Mouse (Mus musculus) activated CD4-positive, CD25-positive, alpha-beta regulatory T cell, adult 4 months (primary cell): ENCODE measurements around the gene Tsen2. TPM values are rescaled to one million over a fixed set of nuclear protein-coding genes. Genes with fewer than 3 reads are reported as not detected.

Experiments used
- ATAC-seq: one replicate; pipeline ENCODE4 v1.8.0; 2017
- polyA plus RNA-seq, 2 experiments: library from polyadenylated mRNA; unstranded; fragments of 100-300 nt; shearing (Covaris generic); gene quantifications; one replicate each; pipeline ENCODE4 v1.2.1; 2017

Tsen2 gene
- polyA plus RNA-seq, 2 experiments from 2014 or later, result 9.8 to 12.4 TPM

DNA sequence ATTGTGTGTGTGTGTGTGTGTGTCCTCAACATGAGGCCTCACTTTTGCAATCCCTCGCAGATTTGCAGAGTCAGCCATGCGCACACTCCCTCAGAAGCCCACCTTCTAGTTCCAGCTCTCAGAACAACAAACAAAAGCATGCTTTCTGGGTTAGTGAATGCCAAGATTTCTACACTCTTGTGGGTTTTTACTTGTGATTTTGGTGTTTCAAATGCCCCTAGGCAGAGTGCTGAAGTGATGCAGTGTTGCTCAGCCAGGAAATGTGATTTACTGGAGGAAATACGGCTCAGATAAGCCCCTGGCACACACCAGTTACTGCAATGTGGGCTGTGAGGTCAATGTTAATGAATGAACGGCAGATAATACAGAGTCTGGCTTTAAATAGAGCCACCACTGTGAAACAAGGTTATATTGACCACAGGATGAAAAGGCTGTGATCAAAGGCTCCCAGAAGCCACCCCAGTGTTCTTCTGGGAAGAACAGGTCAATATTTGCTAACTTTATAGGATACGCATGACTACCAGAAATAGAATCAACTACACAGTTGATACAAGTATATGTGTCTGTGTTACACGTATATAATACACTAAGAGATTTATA, 2.7 kb upstream of the Tsen2 start:
- no peak for ATAC-seq

DNA sequence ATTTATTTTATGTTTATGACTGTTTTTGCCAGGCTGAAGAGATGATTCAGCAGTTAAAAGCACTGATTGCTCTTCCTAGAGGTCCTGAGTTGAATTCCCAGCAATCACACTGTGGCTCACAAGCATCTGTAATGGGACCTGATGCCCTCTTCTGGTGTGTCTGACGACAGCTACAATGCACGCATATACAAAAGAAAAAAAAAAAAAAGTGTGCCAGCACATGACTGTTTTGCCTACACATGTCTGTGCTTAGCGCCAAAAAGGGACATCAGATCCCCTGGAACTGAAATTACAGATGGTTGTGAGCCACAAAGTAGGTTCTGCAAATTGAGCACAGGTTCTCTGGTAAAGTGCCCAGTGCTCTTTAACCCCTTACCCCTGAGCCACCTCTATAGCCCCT, 2.1 kb upstream of the Tsen2 start:
- ATAC-seq, result no peak

DNA sequence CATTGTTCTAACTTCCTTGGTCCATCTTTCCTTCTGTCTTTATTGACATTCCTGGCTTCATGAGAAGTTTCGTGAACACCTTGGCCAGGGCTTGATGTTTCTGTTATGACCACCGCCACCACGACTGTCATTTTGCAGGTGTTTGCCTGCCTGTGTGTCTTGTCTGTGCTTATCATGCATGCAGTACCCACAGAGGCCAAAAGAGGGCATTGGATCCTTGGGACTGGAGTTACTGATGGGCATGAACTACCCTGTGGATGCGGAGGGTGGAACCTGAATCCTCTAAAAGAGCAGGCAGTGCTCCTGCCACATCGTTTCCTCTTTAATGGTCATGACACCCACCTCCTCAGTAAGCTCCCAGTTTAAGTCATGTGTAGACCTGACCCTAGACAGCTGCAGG, 1.8 kb downstream of the Tsen2 start:
- no peak for ATAC-seq

DNA sequence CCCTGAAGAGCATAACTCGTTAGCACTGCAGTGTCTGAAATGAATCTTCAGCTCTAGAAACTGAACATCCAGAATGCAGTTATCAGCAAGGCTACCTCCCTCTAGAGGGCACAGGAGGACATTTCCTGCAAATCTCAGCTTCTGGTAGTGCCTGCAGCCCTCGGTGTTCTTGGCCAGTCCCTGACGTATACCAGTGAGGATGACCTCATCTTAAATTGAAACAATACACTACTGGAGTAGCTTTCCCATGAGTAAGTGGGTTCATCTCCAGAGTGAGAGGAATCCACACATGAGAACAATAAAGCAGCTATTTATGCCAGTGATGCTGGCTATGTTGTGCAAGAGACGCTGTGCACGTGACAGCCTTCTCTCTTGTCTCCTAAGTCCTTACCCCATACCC, 11.0 kb downstream of the Tsen2 start:
- ATAC-seq, result no peak

DNA sequence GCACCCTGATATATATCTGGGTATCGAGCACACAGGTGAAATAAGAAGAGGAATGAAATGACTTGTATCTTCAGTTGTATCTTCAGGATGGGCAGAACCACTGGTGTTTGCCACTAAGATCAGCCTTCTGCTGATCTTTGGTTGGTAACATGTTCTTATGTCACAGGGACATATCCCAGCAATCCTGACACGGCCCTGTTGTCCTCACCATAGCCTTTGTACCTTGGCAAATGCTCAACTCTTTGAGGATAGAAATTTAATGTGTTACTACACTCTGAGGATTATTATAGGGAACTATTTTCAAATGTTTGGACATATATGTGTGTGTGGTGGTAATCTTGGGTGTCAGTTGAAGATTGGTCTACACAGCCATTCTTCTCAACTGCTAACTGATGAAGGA, 13.7 kb downstream of the Tsen2 start:
- ATAC-seq, result no peak

DNA sequence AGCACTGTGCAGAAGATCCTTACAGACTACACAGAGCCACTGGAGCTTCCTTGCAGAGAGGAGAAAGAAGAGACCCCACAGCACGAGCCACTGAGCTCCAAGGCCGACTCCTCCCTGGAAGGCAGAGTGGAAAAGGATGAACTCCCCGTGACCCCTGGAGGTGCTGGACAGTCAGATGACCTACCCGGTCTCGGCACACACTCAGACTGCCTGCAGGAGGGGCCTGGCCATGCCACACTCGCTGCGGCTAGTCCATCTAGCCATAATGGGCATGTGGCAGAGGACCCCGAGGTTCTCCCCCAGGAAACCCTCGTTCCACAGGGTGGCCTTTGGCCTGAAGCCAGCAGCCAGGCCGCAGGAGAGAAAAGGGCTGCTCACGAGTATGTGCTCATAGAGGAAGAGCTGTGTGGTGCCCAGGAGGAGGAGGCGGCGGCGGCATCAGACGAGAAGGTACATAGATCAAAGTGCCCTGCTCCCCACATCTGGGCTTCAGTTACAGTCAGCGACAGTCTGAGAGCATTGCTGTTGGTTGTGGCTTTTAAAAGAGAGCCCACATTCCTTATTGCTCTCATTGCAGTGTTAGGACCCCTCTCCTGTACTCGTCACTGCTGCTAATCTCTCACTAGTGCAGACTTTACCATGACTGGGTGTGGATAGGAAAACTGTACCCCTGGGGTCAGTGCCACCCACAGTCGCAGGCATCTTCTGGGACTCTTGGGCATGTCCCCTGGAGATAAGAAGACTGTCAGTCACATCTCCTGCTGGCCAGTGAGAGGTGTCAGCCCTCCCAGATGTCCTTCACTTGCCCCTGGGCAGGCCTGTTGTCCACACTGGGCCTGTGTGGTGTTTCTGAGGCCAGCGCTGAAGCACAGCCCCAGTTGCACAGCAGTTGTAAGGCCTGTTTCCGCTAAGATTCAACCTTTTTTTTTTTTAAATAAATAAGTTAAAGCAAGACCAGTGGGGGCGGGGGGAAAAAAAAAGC, 15.5 kb downstream of the Tsen2 start:
- ATAC-seq, result no peak

DNA sequence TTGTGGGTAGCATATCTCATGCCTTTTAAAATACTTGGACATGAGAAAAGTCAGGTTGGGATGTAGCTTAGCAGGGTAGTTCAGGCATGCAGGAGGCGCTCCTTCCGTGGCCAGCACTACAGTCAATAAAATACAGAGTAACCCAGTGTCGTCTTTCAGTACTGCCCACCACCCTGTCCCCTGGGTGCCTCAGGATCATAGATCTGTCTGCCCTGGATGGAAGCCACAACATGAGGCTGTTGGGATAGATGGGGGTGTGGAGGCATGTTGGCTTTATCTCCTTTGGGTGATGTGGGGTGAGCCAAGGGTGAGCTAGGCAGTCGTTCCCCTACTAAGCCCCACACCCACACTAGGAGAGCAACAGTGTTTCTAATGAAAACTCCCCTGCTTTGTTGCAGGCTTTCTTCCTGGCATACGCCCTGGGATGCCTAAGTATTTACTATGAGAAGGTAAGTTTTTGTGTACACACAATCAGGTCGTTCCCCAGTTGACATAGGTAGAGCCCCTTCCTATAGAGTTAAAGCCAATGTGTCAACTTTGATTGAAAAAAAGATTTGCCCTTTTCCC, 21.1 kb downstream of the Tsen2 start:
- no peak for ATAC-seq

DNA sequence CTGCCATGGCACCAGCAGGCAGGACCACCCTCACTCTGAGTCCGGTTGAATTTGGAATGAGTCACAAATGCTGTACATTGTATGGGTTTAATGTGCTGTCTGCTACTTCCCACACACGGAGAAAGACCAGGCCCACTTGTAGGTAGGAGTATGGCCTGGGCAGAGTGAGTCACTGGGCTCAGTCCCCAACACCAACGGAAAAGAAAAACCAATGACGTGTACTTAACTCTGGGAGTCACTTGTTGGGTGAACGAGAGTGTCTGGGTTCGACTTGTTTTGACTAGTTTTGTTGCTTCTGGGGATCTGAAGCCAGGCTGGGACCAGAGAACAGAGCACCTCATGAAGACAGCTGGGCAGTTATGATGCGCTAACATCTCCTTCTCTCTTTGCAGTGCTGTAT, 29.7 kb downstream of the Tsen2 start:
- ATAC-seq, result peak; percentile 8

DNA sequence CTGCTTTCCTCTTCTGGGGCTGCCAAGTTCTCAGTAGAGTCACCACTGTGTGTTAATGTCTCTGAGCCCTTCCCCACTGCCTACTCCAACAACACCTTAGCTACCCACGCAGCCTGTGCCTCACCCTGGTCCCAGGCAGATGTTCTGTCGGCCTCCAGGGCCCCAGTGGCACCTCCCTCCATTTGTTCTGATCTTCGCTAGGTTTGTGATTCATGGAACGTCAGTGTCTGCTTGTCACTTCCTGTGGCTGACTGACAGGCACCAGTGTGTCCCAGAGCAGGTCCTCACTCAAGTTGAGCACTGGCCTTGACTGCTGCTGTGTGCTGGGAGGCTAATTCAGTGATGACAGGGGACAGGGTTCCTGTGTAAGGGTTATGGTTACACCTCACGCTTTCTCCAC, 32.9 kb downstream of the Tsen2 start:
- peak; percentile 77 for ATAC-seq

DNA sequence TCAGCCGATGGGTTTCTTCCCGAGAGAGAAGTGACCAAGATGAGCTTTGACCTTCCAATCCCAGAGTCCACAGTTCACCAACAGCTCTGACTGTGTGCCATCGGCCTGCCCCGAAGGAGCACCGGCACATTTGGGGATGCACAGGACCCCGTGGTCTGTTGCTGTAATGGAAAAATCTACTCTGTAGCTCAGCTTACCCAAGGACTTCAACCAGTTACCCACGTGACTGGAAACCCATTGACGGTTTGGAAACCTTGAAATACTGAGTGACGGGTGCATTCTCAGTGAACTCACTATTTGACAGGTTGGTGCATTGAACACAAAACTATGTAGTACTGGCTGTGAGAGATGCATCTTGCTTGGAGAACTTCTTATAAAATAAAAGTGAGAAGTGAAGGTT, 33.5 kb downstream of the Tsen2 start:
- ATAC-seq, result peak; percentile 54

DNA sequence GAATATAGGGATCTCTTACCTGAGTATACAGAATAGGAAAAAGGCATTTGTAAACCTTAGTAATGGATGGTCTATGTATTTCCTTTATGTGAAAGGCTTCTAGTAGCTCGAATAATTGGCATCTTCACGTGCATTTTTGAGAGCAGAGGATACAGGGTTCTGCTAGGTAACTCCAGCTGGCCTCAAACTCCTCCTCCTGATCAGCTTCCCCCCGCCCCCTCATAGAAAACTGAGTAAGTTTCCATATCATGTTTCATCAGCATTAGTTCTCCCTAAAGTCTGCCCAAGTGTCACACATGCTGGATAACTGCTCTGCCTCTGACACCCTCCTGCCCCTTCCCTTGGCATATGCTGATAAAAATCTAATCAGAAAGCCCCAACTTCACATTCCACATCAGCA, 36.3 kb downstream of the Tsen2 start:
- ATAC-seq, result no peak

DNA sequence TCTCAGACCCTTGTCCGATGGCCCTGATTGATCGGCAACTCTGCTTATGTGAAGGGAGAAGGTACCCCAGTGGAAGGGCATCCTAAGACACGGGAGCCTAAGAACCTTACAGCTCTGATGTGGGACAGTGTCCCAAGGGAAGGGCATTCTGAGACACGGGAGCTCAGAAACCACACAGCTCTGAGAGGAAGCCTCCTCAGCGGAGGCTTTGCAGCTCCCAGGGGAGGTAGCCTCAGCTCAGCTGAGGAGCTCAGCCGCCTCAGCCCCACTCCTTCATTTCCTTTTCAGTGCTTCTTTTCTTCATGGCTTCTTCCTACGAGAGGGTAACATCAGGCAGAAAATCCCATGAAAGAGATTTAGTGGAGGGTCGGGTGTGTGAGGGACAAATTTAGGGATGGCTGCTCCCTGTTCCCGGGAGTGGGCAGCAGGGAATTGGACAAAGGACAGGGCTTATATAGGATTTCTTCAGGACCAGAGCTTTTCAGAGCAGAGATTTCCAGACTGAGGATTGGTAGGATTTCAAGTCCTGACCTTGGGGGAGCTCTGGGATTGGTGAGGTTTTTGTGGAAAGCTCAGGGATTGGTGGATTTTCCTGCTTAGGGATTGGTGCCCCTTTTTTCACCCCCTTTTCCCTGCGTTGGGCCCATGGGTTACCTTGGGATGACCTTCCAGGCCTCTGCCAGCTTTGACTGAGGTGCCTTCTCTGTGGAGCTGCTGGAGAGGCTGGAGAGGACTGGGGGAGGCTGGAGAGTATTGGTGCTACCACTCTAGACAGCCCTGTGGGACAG, 38.1 kb downstream of the Tsen2 start:
- ATAC-seq, result no peak

DNA sequence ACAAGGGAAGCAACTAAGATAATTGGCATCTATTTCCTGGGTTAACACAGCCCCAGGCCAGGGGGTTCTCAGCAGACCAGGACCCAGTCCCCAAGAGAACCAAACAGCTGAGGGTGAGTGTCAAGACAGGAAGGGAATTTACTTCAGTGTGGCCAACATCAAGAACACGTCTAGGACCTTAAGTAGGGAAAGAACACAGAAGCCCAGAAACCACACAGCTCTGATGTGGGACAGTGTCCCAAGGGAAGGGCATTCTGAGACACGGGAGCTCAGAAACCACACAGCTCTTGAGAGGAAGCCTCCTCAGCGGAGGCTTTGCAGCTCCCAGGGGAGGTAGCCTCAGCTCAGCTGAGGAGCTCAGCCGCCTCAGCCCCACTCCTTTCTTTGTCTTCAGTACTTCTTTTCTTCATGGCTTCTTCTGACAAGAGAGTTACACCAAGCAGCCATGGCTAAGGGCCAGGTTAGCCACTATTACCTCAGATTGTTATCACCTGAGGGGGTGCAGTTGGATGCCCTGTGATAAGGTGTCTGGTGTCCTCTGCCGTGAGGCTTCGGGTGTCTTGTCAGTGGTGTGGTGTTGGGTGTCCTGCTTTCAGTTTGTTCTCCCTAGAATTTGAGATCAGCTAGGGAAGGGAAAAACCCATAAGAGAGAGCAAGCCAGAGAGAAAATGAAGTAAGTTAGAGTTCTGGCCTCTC, 39.1 kb downstream of the Tsen2 start:
- no peak for ATAC-seq

DNA sequence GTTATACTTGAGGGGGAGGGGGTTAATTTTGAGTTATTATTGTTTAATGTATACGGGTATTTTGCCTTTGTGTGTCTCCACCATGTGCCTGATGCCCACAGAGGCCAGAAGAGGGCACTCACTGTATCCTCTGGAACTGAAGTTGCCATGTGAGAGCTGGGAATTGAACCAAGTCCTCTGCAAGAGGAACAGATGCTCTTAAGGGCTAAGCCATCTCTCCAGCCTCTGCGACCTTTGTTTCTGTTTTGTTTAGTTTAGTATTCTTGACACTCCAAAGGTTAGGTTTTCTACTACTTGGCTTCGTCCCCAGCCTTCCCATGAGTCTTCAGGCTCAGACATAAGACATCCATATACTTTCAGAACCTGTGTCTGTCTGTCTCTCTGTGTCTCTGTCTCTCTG, 39.7 kb downstream of the Tsen2 start:
- no peak for ATAC-seq

DNA sequence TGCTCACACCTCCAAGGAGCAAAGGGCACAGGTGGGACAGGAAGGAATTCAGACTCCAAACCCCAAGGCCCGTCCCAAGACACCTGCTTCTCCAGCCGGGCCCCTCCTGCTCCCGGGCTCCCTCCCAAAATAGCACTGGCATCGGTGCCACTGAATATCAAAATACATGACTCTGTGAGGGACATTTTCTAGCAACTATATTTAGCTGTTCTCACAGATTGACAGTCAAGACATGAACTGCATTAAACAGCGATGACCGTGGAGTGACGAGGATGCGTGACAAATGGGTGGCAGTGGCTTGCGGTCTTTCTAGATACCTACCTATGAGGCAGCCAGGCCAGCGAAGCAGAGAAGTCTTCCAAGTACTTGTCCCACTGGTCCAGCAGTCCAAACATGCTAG, 41.9 kb downstream of the Tsen2 start:
- ATAC-seq, result no peak

DNA sequence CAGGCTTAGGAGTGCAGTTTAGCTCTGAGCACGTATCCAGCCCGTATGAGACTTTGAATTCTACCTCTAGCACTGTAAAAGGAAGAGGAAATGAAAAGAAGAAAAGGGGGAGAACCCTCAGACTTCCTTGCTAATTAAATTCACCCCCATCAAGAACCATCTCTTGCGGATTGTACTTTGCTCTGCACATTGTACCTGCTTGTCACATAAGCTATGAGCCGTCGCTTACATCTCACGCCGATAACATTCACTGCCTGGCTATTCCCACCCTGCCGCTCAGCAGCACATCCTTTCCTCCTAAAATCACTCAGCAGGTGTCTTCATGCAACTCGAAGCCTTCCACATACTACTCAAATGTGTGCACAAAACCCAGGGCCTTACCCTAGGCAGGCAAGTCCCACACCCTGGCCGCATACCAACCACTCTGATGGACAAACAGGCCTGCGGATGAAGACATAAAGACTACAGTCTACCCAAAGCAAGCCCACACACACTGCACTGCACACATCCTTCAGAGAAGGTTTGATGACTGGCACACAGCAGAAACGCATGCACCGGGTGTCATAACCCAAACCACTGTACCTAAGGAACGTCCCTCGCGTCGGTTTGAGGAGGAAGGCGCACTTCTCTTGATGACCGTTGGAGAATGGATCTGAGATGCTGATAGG, 47.4 kb downstream of the Tsen2 start:
- no peak for ATAC-seq

DNA sequence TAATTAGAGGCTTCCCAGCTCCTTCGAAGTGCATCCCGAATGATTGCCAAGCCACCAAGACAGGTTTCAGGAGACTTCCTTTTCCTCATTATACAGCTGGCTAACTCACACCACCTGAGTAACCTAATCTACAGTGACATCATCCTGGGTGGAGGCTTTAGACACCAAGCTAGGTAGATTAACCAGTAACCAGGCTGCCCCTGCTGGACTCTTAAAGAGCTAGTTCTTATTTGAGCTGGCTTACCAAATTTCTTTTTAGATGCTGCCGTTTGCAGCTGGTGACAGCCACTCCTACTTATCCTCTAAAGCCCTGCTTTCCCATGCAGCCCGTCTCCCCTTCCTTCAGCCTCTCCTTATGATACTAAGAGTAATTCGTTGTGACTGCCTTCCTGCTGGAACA, 48.0 kb downstream of the Tsen2 start, which contains the start of gene Mkrn2os:
Gene Mkrn2os, minus strand, starts transcription at position 119 of the 400 bp plus-strand sequence.
- no peak for ATAC-seq

DNA sequence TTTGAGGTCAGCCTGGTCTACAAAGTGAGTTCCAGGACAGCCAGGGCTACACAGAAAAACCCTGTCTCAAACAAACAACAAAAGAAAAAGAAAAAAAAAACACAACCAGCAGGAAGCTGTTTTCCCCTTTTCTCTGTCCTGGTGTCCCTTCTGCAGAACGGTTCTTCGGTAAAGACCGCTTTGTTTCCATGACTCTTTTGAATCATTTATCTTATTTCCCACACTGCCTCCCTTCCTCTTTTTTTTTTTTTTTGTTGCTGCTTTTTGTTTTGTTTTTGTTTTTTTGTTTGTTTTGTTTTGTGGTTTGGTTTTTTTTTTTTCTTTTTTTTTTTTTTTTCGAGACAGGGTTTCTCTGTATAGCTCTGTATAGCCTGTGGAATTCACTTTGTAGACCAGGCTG, 48.8 kb downstream of the Tsen2 start:
- no peak for ATAC-seq

DNA sequence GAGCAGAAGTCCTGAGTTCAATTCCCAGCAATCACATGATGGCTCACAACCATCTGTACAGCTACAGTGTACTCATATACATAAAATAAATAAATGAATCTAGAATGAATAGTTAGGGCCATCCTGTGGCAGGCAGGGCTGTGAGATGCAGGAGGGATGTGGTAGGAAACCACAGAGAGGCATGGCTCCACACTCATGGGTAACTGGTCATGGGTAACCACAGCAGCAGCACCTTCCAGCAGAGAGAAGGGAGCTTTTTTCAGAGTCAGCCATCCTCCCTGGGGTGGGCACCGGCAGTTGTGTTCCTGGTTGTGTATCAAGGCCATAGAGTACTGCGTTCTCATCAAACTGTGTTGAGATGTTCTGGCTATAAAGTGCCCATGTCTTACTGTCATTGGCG, 50.0 kb downstream of the Tsen2 start:
- ATAC-seq, result peak; percentile 98

DNA sequence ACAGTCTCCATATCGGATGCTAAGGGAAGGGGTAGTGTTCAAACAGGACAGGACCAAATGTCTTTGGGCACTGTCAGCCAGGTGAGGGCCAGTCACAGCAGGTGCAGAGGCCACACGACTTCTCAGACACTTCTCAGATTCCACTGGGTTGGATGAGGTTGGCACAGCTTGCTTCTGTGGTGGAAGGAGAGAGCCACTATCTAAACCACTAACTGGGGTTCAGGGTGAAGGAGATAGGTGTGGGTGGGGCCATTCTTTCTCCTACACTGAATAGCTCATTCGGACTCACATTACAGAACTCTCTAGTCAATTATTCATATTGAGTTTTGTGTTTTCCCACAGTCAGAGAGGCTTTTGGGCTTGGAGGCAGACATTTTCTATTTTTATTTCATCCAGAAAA, 51.2 kb downstream of the Tsen2 start:
- no peak for ATAC-seq

DNA sequence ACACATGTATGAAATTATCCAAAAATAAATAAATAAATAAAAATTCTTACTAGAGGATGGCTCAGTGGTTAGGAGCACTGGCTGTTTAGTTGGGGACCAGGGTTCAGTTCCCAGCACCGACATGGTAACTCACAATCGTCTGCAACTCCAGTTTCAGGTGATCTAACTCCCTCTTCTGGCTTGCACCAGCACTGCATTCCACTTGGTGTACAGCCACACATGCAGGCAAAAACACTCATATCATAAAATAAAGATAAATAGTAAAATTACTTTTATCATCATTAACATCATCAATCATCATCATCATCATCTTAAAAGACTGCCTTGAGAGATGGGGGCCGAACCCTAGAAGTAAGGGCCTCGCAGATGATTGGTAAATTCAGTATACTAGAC, 56.9 kb downstream of the Tsen2 start:
- ATAC-seq, result no peak
